Mouse (Mus musculus) liver, embryonic 16.5 days (tissue): ENCODE results near the gene Cdc40. TPM values are rescaled to one million over a fixed set of nuclear protein-coding genes. Genes with fewer than 3 reads are reported as not detected.

Experiments
- ATAC-seq: fragments of 200-750 bp; cut with Nextera tagmentation; 2 replicates; pipeline ENCODE4 v1.8.0; 2017; ENCODE audit warnings: low read depth, mild to moderate bottlenecking, moderate number of reproducible peaks, moderate library complexity
- H3K27ac ChIP-seq: fragments of 300-500 bp; sonication (generic); 2 replicates; pipeline ENCODE4 v1.5.1; 2014; ENCODE audit warnings: mild to moderate bottlenecking, low read length
- H3K27me3 ChIP-seq: fragments of 300-500 bp; sonication (generic); 2 replicates; pipeline ENCODE4 v1.6.1; 2014; ENCODE audit warnings: low read depth, low read length, mixed read lengths; ENCODE audit not compliant: control insufficient read depth, insufficient read depth
- H3K36me3 ChIP-seq: fragments of 300-500 bp; sonication (generic); 2 replicates; pipeline ENCODE4 v1.6.1; 2014; ENCODE audit warnings: mild to moderate bottlenecking; ENCODE audit not compliant: control insufficient read depth, insufficient read depth
- H3K4me1 ChIP-seq: fragments of 300-500 bp; sonication (generic); 2 replicates; pipeline ENCODE4 v1.6.1; 2014; ENCODE audit warnings: low read depth, low read length, mixed read lengths; ENCODE audit not compliant: control insufficient read depth
- H3K4me2 ChIP-seq: fragments of 300-500 bp; sonication (generic); 2 replicates; pipeline ENCODE4 v1.6.1; 2014; ENCODE audit warnings: low read depth, low read length, mixed read lengths
- H3K4me3 ChIP-seq: fragments of 300-500 bp; sonication (generic); 2 replicates; pipeline ENCODE4 v1.5.1; 2014; ENCODE audit warnings: low read depth, mild to moderate bottlenecking, low read length
- H3K9ac ChIP-seq: fragments of 300-500 bp; sonication (generic); 2 replicates; pipeline ENCODE4 v1.6.1; 2014; ENCODE audit warnings: low read depth, low read length
- H3K9me3 ChIP-seq: fragments of 300-500 bp; sonication (generic); replicated peaks from 2 replicates; pipeline ENCODE4 v1.6.1; 2016; ENCODE audit warnings: low read length; ENCODE audit not compliant: control insufficient read depth
- WGBS: fragments of 180-500 bp; shearing (Covaris S2); extraction: QIAGEN DNeasy Blood & Tissue Kit; methylation state at CpG from one replicate; pipeline ENCODE4 v1.1.7; 2014; ENCODE audit not compliant: insufficient replicate concordance; 5-methylcytosine and 5-hydroxymethylcytosine counted together
- polyA plus RNA-seq: library from polyadenylated mRNA; unstranded; fragments of >200 nt; fragmentation: Nextera tagmentation; extraction: Ambion mirVana; gene quantifications from 2 replicates; pipeline ENCODE4 v1.2.1, GENCODE M21; 2015

The Cdc40 gene
- polyA plus RNA-seq, 1 experiment from 2014 or later = 13.3 TPM

GRCm38 (mm10) chr10:40847176-40847874 lies 35.8 kb downstream of the Cdc40 start:
- Histone ChIP-seq H3K36me3 (peaks cover 6% of the 10 kb centered on the region), H3K4me2 (no peak overlapping the region), H3K9ac (no peak overlapping the region), H3K27ac (no peak overlapping the region), H3K9me3 (no peaks in the 10 kb centered on the region), H3K27me3 (no peaks in the 10 kb centered on the region), H3K4me3 (no peak overlapping the region), H3K4me1 (no peaks in the 10 kb centered on the region)
- no peak for ATAC-seq
- WGBS = 82% methylated on average over 10 of the region's 10 CpGs

DNA sequence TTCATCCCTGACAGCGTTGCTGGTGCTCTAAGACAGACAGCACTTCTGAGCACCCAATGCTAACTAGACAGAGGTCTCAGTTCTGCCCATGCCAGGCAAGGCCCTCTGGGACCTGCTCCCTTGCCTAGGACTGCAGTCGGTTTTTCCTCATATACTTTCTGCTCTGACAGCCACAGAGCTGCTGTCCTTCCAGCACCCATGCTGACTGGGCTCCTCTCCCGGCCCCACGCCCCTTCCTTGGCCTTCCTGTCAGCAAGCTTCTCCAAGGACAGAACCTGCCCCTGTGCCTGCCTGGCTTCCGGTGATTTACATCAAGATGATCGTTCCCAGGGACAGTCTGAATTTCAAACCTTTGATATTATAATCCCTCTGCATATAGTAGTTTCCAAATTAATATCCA lies 37.5 kb downstream of the Cdc40 start:
- 82% methylated on average over 6 of the region's 6 CpGs for WGBS
- ATAC-seq = no peak
- Histone ChIP-seq H3K9ac (no peak overlapping the region), H3K36me3 (peaks cover 11% of the 10 kb centered on the region), H3K4me1 (no peaks in the 10 kb centered on the region), H3K4me3 (no peak overlapping the region), H3K27me3 (no peaks in the 10 kb centered on the region), H3K9me3 (no peaks in the 10 kb centered on the region), H3K4me2 (no peak overlapping the region), H3K27ac (no peak overlapping the region)

DNA sequence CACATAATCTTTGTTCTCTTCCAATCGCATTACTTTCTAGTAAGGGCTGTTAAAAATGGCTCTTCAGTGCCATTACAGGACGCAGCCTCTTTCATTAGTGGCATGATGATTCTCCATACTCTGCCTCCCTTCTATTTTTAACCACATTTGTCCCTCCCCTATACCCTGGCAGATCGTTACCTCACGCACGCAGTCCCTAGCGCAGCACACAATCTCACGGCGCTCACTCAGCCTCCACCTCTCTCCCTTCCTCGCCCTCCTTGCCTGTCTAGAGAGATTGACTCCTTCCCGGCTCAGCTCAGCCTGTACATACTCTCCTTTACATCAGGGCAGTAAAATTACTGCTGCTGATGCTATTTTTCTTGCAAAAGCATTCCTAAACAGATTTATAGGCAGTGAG lies 38.6 kb downstream of the Cdc40 start:
- Histone ChIP-seq H3K4me1 (no peaks in the 10 kb centered on the region), H3K36me3 (peaks cover 11% of the 10 kb centered on the region), H3K27ac (no peak overlapping the region), H3K4me3 (no peak overlapping the region), H3K9ac (no peak overlapping the region), H3K4me2 (no peak overlapping the region), H3K9me3 (no peaks in the 10 kb centered on the region), H3K27me3 (no peaks in the 10 kb centered on the region)
- WGBS = 72% methylated on average over 10 of the region's 10 CpGs
- ATAC-seq = no peak

GRCm38 (mm10) chr10:40843841-40844240 lies 39.3 kb downstream of the Cdc40 start:
- no peaks in the 10 kb centered on the region for H3K4me1 ChIP-seq
- H3K4me2 ChIP-seq = no peak overlapping the region
- H3K9me3 ChIP-seq = no peaks in the 10 kb centered on the region
- no peaks in the 10 kb centered on the region for H3K27me3 ChIP-seq
- no peak for ATAC-seq
- no peak overlapping the region for H3K9ac ChIP-seq
- WGBS = 81% methylated on average over 5 of the region's 5 CpGs
- H3K27ac ChIP-seq = no peak overlapping the region
- H3K36me3 ChIP-seq = peaks cover 8% of the 10 kb centered on the region
- H3K4me3 ChIP-seq = no peak overlapping the region

GRCm38 (mm10) chr10:40840086-40840485 lies 43.0 kb downstream of the Cdc40 start:
- Histone ChIP-seq H3K36me3 (peaks cover 9% of the 10 kb centered on the region; the same call in 1 of the 2 replicates), H3K4me3 (no peak overlapping the region)
- 81% methylated on average over 5 of the region's 5 CpGs for WGBS

GRCm38 (mm10) chr10:40831267-40831666 lies 51.8 kb downstream of the Cdc40 start:
- H3K4me1 ChIP-seq = no peaks in the 10 kb centered on the region
- H3K27me3 ChIP-seq = no peaks in the 10 kb centered on the region
- no peak overlapping the region for H3K4me2 ChIP-seq
- no peaks in the 10 kb centered on the region for H3K9me3 ChIP-seq
- no peak overlapping the region for H3K9ac ChIP-seq
- peaks cover 10% of the 10 kb centered on the region; the same call in 1 of the 2 replicates for H3K36me3 ChIP-seq
- H3K27ac ChIP-seq = no peak overlapping the region
- WGBS = 94% methylated on average over 6 of the region's 7 CpGs
- no peak overlapping the region for H3K4me3 ChIP-seq
- no peak for ATAC-seq

More at GRCm38 (mm10) chr10:40840086-40840485, 43.0 kb downstream of the Cdc40 start:
- no peak overlapping the region for H3K27ac ChIP-seq
- no peak overlapping the region for H3K4me2 ChIP-seq
- ATAC-seq = no peak
- no peaks in the 10 kb centered on the region for H3K4me1 ChIP-seq
- no peaks in the 10 kb centered on the region for H3K9me3 ChIP-seq
- H3K27me3 ChIP-seq = no peaks in the 10 kb centered on the region
- no peak overlapping the region for H3K9ac ChIP-seq

- ATAC-seq = no peak
- Histone ChIP-seq H3K4me3 (no peak overlapping the region), H3K36me3 (peaks cover 8% of the 10 kb centered on the region; the same call in 1 of the 2 replicates), H3K27ac (no peak overlapping the region), H3K4me2 (no peak overlapping the region), H3K9me3 (no peaks in the 10 kb centered on the region), H3K27me3 (no peaks in the 10 kb centered on the region), H3K9ac (no peak overlapping the region), H3K4me1 (no peaks in the 10 kb centered on the region)
- WGBS = 85% methylated on average over 3 of the region's 3 CpGs
Measured at GRCm38 (mm10) chr10:40830312-40830711, 52.8 kb downstream of the Cdc40 start.

DNA sequence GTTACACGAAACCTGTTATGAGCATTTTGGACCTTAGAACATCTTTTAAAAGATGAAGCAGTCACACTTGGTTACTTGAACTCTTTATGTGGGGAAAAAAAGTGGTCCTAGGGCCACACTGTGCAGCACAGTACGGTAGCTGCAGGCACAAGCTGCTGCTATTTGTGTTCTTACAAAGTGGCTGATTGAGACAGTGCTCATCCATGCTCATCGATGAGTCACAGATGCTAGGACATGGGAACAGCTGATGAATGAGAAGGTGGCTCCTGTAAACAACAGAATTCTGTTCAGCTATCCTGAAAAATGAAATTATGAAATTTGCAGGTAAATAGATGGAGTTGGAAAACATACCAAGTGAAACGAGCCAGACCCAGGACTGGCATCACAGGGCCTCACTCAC lies 55.4 kb downstream of the Cdc40 start:
- H3K27ac ChIP-seq = no peak overlapping the region
- WGBS = 75% methylated on average over 4 of the region's 4 CpGs
- no peaks in the 10 kb centered on the region for H3K9me3 ChIP-seq
- H3K27me3 ChIP-seq = no peaks in the 10 kb centered on the region
- H3K4me3 ChIP-seq = no peak overlapping the region
- H3K4me1 ChIP-seq = no peaks in the 10 kb centered on the region
- H3K4me2 ChIP-seq = no peak overlapping the region
- no peak for ATAC-seq
- H3K36me3 ChIP-seq = no peaks in the 10 kb centered on the region; the same call in 1 of the 2 replicates
- no peak overlapping the region for H3K9ac ChIP-seq

DNA sequence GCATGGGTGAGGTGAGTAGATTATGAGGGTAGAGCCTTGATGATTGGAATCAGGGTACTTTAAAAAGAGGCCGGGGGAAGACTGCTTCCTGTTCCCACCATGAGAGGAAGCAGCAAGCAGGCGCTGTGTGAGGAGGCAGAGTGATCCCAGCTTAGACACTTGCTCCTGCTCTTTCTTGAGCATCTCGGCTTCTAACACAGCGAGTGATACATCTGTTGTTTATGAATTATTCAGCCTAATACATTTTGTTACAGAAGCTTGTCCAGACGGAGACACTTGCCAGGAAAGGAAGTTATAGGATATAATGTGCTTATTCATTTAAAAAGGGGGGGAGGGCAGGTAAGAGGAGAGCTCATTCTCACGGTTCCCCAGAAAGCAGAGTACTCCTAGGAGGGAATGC lies 57.2 kb downstream of the Cdc40 start:
- no peak overlapping the region for H3K27ac ChIP-seq
- H3K9me3 ChIP-seq = no peaks in the 10 kb centered on the region
- H3K4me2 ChIP-seq = no peak overlapping the region
- no peaks in the 10 kb centered on the region; the same call in 1 of the 2 replicates for H3K36me3 ChIP-seq
- no peak overlapping the region for H3K9ac ChIP-seq
- H3K27me3 ChIP-seq = no peaks in the 10 kb centered on the region
- ATAC-seq = no peak
- 55% methylated on average over 6 of the region's 6 CpGs for WGBS
- H3K4me1 ChIP-seq = no peaks in the 10 kb centered on the region
- H3K4me3 ChIP-seq = no peak overlapping the region
